Mouse (Mus musculus): ENCODE measurements around the gene Steap2. TPM values are rescaled to one million over a fixed set of nuclear protein-coding genes. Genes with fewer than 3 reads are reported as not detected.

Gene Steap2
- polyA plus RNA-seq, 1 experiment from 2014 or later, result 4.6 TPM

- Histone ChIP-seq H3K27ac (ENCODE audit: low read length) (no peak overlapping the region), H3K36me3 (ENCODE audit: control insufficient read depth, insufficient read depth) (no peaks in the 10 kb centered on the region), H3K4me1 (ENCODE audit: control insufficient read depth, low read depth, low read length) (no peaks in the 10 kb centered on the region; the same call in 1 of the 2 replicates), H3K4me2 (ENCODE audit: low read depth, low read length) (no peak overlapping the region), H3K9ac (ENCODE audit: low read depth, low read length) (no peak overlapping the region), H3K4me3 (ENCODE audit: low read depth, low read length) (no peak overlapping the region), H3K9me3 (replicated peaks; ENCODE audit: control insufficient read depth, low read length) (no peaks in the 10 kb centered on the region), H3K27me3 (ENCODE audit: control insufficient read depth, insufficient read depth, low read depth, low read length) (no peaks in the 10 kb centered on the region)
- WGBS (ENCODE audit: insufficient replicate concordance), result 43% methylated on average over 4 of the region's 4 CpGs
- no peak for ATAC-seq (ENCODE audit: low read depth)
These were observed 11.1 kb downstream of the Steap2 start for GRCm38 (mm10) chr5:5683292-5683691.

DNA sequence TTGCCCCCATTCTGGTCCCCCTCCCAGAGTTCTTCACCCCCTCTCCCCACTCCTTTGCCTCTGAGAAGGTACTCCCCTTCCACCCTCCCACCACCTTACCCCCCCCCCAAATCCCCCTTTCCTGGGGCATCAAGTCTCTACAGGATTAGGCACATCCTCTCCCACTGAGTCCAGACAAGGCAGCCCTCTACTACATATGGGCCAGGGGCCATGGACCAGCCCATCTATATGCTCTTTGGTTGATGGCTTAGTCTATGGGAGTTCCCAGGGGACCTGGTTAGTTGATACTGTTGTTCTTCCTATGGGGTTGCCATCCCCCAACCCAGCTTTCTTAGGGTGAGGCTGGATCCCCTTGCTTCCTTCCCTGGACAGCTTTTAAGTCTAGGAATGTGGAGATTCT is 14.9 kb downstream of the Steap2 start:
- Histone ChIP-seq H3K9ac (ENCODE audit: low read depth, low read length) (no peak overlapping the region), H3K36me3 (ENCODE audit: control insufficient read depth, insufficient read depth) (no peaks in the 10 kb centered on the region), H3K4me3 (ENCODE audit: low read depth, low read length) (no peak overlapping the region), H3K4me2 (ENCODE audit: low read depth, low read length) (no peak overlapping the region), H3K27ac (ENCODE audit: low read length) (no peak overlapping the region), H3K9me3 (replicated peaks; ENCODE audit: control insufficient read depth, low read length) (no peaks in the 10 kb centered on the region), H3K4me1 (ENCODE audit: control insufficient read depth, low read depth, low read length) (no peaks in the 10 kb centered on the region), H3K27me3 (ENCODE audit: control insufficient read depth, insufficient read depth, low read depth, low read length) (no peaks in the 10 kb centered on the region)
- ATAC-seq (ENCODE audit: low read depth), result no peak

- H3K36me3 ChIP-seq (ENCODE audit: control insufficient read depth, insufficient read depth), result no peaks in the 10 kb centered on the region
- no peak overlapping the region for H3K4me3 ChIP-seq (ENCODE audit: low read depth, low read length)
- 47% methylated on average over 3 of the region's 3 CpGs for WGBS (ENCODE audit: insufficient replicate concordance)
- no peak overlapping the region for H3K27ac ChIP-seq (ENCODE audit: low read length)
- no peak overlapping the region for H3K9ac ChIP-seq (ENCODE audit: low read depth, low read length)
- H3K4me1 ChIP-seq (ENCODE audit: control insufficient read depth, low read depth, low read length), result no peaks in the 10 kb centered on the region
- H3K4me2 ChIP-seq (ENCODE audit: low read depth, low read length), result no peak overlapping the region
- no peaks in the 10 kb centered on the region for H3K27me3 ChIP-seq (ENCODE audit: control insufficient read depth, insufficient read depth, low read depth, low read length)
- H3K9me3 ChIP-seq (replicated peaks; ENCODE audit: control insufficient read depth, low read length), result no peaks in the 10 kb centered on the region
- no peak for ATAC-seq (ENCODE audit: low read depth)
These were observed 18.3 kb downstream of the Steap2 start for GRCm38 (mm10) chr5:5676082-5676481.

DNA sequence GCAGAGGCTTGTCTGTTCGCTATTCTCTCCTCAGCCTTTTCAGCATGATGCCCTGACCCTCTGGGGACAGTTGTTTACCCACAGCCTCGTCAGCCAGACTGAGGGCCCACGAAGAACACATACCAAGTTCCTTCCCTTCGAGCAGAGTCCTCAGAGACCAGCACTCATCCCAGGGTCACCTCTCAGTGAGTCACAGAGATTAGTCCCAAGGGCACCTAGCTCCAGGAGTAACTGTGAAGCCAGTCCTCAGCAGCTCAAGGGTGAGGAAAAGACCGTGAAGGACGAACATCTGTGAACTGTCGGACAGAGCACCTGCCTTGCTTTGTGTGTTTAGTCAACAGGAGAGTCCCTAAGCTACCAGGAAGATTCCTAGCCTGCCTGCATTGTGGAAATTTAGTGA is 25.5 kb downstream of the Steap2 start:
- WGBS (ENCODE audit: insufficient replicate concordance), result 56% methylated on average over 7 of the region's 7 CpGs
- H3K4me2 ChIP-seq (ENCODE audit: low read depth, low read length), result no peak overlapping the region
- no peak for ATAC-seq (ENCODE audit: low read depth)
- no peaks in the 10 kb centered on the region for H3K9me3 ChIP-seq (replicated peaks; ENCODE audit: control insufficient read depth, low read length)
- H3K4me1 ChIP-seq (ENCODE audit: control insufficient read depth, low read depth, low read length), result no peaks in the 10 kb centered on the region
- no peak overlapping the region for H3K4me3 ChIP-seq (ENCODE audit: low read depth, low read length)
- H3K27me3 ChIP-seq (ENCODE audit: control insufficient read depth, insufficient read depth, low read depth, low read length), result peaks cover 2% of the 10 kb centered on the region
- H3K27ac ChIP-seq (ENCODE audit: low read length), result no peak overlapping the region
- H3K9ac ChIP-seq (ENCODE audit: low read depth, low read length), result no peak overlapping the region
- no peaks in the 10 kb centered on the region for H3K36me3 ChIP-seq (ENCODE audit: control insufficient read depth, insufficient read depth)

- Histone ChIP-seq H3K4me3 (ENCODE audit: low read depth, low read length) (peak overlapping the region; percentile 59), H3K36me3 (ENCODE audit: control insufficient read depth, insufficient read depth) (no peaks in the 10 kb centered on the region), H3K4me1 (ENCODE audit: control insufficient read depth, low read depth, low read length) (no peaks in the 10 kb centered on the region), H3K9ac (ENCODE audit: low read depth, low read length) (no peak overlapping the region), H3K27me3 (ENCODE audit: control insufficient read depth, insufficient read depth, low read depth, low read length) (peaks cover 13% of the 10 kb centered on the region), H3K9me3 (replicated peaks; ENCODE audit: control insufficient read depth, low read length) (no peaks in the 10 kb centered on the region), H3K4me2 (ENCODE audit: low read depth, low read length) (peak overlapping the region; percentile 75), H3K27ac (ENCODE audit: low read length) (no peak overlapping the region)
- 42% methylated on average over 6 of the region's 6 CpGs for WGBS (ENCODE audit: insufficient replicate concordance)
- no peak for ATAC-seq (ENCODE audit: low read depth)
These were observed 29.9 kb downstream of the Steap2 start for GRCm38 (mm10) chr5:5664371-5664926.

DNA sequence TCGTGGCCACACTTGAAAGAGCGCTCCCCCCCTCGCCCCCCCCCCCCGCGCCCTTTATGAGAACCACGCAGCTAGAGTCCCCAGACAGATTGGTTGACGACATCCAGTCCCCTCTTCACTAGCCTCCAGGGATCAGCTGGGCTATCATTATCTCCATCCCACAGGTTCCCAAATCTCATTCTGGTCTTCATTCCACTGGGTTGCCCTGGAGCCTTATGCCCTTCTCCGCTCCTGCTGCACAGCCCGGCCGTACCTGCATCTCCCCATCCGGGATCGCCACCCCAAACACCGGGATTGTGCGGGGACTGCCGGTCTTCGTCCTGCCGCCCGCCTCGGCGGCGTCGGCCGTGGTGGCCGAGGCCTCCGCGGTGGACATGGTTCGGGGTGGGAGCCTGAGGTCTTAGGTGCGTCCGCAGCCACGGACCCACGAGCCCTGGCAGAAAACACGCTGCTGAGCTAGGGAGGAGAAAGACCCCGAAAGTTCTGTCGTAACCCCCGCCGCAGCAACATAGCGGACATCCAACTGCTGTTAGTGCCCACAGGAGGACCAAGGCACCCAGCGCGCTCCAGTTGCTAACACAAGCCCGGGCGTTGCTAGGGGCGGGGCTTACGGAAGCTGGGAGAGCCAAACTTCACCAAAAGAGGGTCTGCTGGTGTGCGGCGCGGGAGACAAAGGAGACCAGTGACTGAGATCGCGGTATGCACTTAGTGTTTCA is 30.6 kb downstream of the Steap2 start, which contains the start of gene Cfap69:
TSS of gene Cfap69 (minus strand) at position 585 of the 716 bp plus-strand sequence.
- H3K4me3 ChIP-seq (ENCODE audit: low read depth, low read length), result peak within 1 kb of the TSS; percentile 59
- H3K4me2 ChIP-seq (ENCODE audit: low read depth, low read length), result peak within 1 kb of the TSS; percentile 75
- ATAC-seq (ENCODE audit: low read depth), result peak; percentile 69; the same call in 1 of the 2 replicates
- H3K36me3 ChIP-seq (ENCODE audit: control insufficient read depth, insufficient read depth), result no peaks in the 10 kb centered on the region
- H3K27ac ChIP-seq (ENCODE audit: low read length), result no peak within 1 kb of the TSS
- H3K9me3 ChIP-seq (replicated peaks; ENCODE audit: control insufficient read depth, low read length), result no peaks in the 10 kb centered on the region
- 2% methylated on average over 48 of the region's 48 CpGs for WGBS (ENCODE audit: insufficient replicate concordance)
- no peak within 1 kb of the TSS; the same call in 1 of the 2 replicates for H3K9ac ChIP-seq (ENCODE audit: low read depth, low read length)
- H3K27me3 ChIP-seq (ENCODE audit: control insufficient read depth, insufficient read depth, low read depth, low read length), result peaks cover 13% of the 10 kb centered on the region
- no peaks in the 10 kb centered on the region for H3K4me1 ChIP-seq (ENCODE audit: control insufficient read depth, low read depth, low read length)

DNA sequence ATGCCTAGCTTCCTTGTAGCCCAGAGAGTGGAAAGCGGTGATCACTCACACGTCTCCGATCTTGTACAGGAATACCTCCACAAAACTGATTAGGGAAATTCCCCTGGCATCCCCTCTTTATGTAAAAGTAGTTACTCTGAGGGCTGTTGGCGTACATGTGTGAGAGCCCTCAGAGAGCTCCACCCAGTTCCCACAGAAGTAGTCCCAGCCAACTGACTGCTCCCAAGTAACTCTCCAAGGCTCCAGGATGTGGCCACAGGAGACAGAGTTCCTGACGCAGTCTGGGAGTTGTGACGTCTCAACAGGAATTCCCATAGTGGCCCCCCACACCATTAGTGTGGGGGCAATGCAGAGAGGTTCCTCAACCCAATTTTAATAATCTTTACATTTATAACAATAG is 31.3 kb downstream of the Steap2 start:
- Histone ChIP-seq H3K36me3 (ENCODE audit: control insufficient read depth, insufficient read depth) (no peaks in the 10 kb centered on the region), H3K9me3 (replicated peaks; ENCODE audit: control insufficient read depth, low read length) (no peaks in the 10 kb centered on the region), H3K4me2 (ENCODE audit: low read depth, low read length) (0 out of 2 replicates have a peak overlapping the region, but pooled peaks have one; percentile 75), H3K27ac (ENCODE audit: low read length) (no peak overlapping the region), H3K4me1 (ENCODE audit: control insufficient read depth, low read depth, low read length) (no peaks in the 10 kb centered on the region), H3K27me3 (ENCODE audit: control insufficient read depth, insufficient read depth, low read depth, low read length) (peaks cover 13% of the 10 kb centered on the region), H3K4me3 (ENCODE audit: low read depth, low read length) (no peak overlapping the region), H3K9ac (ENCODE audit: low read depth, low read length) (no peak overlapping the region)
- ATAC-seq (ENCODE audit: low read depth), result no peak
- 41% methylated on average over 6 of the region's 6 CpGs for WGBS (ENCODE audit: insufficient replicate concordance)

GRCm38 (mm10) chr5:5658680-5659079 is 35.7 kb downstream of the Steap2 start:
- Histone ChIP-seq H3K4me3 (ENCODE audit: low read depth, low read length) (no peak overlapping the region), H3K27ac (ENCODE audit: low read length) (no peak overlapping the region), H3K9ac (ENCODE audit: low read depth, low read length) (no peak overlapping the region), H3K36me3 (ENCODE audit: control insufficient read depth, insufficient read depth) (no peaks in the 10 kb centered on the region), H3K27me3 (ENCODE audit: control insufficient read depth, insufficient read depth, low read depth, low read length) (peaks cover 9% of the 10 kb centered on the region), H3K4me1 (ENCODE audit: control insufficient read depth, low read depth, low read length) (no peaks in the 10 kb centered on the region), H3K9me3 (replicated peaks; ENCODE audit: control insufficient read depth, low read length) (no peaks in the 10 kb centered on the region), H3K4me2 (ENCODE audit: low read depth, low read length) (no peak overlapping the region)
- 12% methylated on average over 2 of the region's 2 CpGs for WGBS (ENCODE audit: insufficient replicate concordance)
- ATAC-seq (ENCODE audit: low read depth), result no peak

GRCm38 (mm10) chr5:5657932-5658331 is 36.4 kb downstream of the Steap2 start:
- no peak overlapping the region for H3K27ac ChIP-seq (ENCODE audit: low read length)
- WGBS (ENCODE audit: insufficient replicate concordance), result 45% methylated on average over 2 of the region's 2 CpGs
- H3K36me3 ChIP-seq (ENCODE audit: control insufficient read depth, insufficient read depth), result no peaks in the 10 kb centered on the region
- H3K4me1 ChIP-seq (ENCODE audit: control insufficient read depth, low read depth, low read length), result no peaks in the 10 kb centered on the region
- H3K27me3 ChIP-seq (ENCODE audit: control insufficient read depth, insufficient read depth, low read depth, low read length), result peaks cover 1% of the 10 kb centered on the region; the same call in 1 of the 2 replicates
- no peak overlapping the region for H3K4me2 ChIP-seq (ENCODE audit: low read depth, low read length)
- H3K4me3 ChIP-seq (ENCODE audit: low read depth, low read length), result no peak overlapping the region
- no peaks in the 10 kb centered on the region for H3K9me3 ChIP-seq (replicated peaks; ENCODE audit: control insufficient read depth, low read length)
- ATAC-seq (ENCODE audit: low read depth), result no peak
- no peak overlapping the region for H3K9ac ChIP-seq (ENCODE audit: low read depth, low read length)

All from liver, embryonic 16.5 days (tissue).